Mouse (Mus musculus) lung, postnatal 36 days (tissue): ENCODE results near the gene Pfkfb4.

Experiments
- DNase-seq: peaks from one replicate; pipeline ENCODE4 v3.0.0; 2022; ENCODE audit warnings: mixed read lengths

The Pfkfb4 gene

GRCm38 (mm10) chr9:109058006-109058765 is 66.6 kb downstream of the Pfkfb4 start:
- no peak for DNase-seq

- peak; percentile 96 for DNase-seq
Measured at GRCm38 (mm10) chr9:109059136-109059903, 67.7 kb downstream of the Pfkfb4 start, which contains the start of gene Trex1. Trex1 (minus strand) TSS chr9:109059734.

GRCm38 (mm10) chr9:109060184-109060897 is 68.8 kb downstream of the Pfkfb4 start:
- no peak for DNase-seq

- DNase-seq, result no peak
Measured at GRCm38 (mm10) chr9:109060898-109061295, 69.3 kb downstream of the Pfkfb4 start.

GRCm38 (mm10) chr9:109068095-109068735 is 76.6 kb downstream of the Pfkfb4 start:
- DNase-seq, result no peak

GRCm38 (mm10) chr9:109073661-109074573 is 82.3 kb downstream of the Pfkfb4 start, which contains the start of gene Atrip:
Atrip (minus strand) TSS chr9:109074124.
- DNase-seq, result peak; percentile 94

GRCm38 (mm10) chr9:109080516-109080915 is 88.9 kb downstream of the Pfkfb4 start:
- no peak for DNase-seq

GRCm38 (mm10) chr9:109081749-109082123 is 90.2 kb downstream of the Pfkfb4 start:
- DNase-seq, result no peak
